Mouse (Mus musculus) c-Kit-negative CD71-positive TER-119-positive erythroid progenitor cells, embryonic 14.5 days (primary cell): ENCODE measurements around the gene Cdk5r1.

Experiments
- DNase-seq: peaks from one replicate; pipeline ENCODE4 v3.0.0-alpha.2; 2013; ENCODE audit warnings: low read depth, low spot score

Cdk5r1 gene

GRCm38 (mm10) chr11:80504519-80505385 lies 27.9 kb downstream of the Cdk5r1 start:
- no peak for DNase-seq

DNA sequence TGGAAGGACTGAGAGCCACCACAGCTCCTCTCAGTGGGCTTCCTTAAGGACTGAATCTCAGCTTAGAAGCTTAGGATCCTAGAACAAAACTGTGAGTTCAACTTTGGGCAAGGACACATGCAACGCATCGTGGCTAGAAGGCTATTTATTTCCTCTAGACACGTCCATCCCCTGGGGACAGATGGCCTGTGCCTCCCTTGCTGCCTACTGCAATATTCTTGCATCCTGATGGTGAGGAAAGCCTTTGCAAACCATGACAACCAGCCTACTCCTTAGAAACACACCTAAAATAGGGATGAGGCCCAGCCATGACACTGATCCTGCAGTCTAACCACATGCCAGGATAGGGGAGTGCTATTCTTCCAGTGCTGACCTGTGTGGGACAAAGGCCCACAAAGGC lies 28.8 kb downstream of the Cdk5r1 start:
- DNase-seq: no peak

GRCm38 (mm10) chr11:80506483-80506882 lies 29.7 kb downstream of the Cdk5r1 start:
- no peak for DNase-seq

DNA sequence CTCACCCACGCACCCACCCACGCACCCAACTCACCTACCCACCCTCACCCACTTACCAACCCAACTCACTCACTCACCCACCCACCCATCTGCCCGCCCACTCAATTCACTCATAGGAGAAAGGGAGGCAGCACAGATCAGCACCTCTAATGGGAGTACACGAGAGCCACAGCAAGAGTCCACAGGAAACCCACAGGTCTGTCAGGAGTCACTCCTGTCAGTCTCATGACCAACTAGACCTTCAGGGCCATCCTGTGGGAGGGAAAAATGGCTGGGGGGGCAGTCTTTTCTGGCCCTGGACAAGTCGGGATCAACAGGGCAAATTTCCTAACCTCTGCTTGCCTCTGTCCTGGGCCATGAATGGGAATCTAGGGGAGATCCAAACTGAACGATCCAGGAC lies 31.0 kb downstream of the Cdk5r1 start:
- DNase-seq: no peak

DNA sequence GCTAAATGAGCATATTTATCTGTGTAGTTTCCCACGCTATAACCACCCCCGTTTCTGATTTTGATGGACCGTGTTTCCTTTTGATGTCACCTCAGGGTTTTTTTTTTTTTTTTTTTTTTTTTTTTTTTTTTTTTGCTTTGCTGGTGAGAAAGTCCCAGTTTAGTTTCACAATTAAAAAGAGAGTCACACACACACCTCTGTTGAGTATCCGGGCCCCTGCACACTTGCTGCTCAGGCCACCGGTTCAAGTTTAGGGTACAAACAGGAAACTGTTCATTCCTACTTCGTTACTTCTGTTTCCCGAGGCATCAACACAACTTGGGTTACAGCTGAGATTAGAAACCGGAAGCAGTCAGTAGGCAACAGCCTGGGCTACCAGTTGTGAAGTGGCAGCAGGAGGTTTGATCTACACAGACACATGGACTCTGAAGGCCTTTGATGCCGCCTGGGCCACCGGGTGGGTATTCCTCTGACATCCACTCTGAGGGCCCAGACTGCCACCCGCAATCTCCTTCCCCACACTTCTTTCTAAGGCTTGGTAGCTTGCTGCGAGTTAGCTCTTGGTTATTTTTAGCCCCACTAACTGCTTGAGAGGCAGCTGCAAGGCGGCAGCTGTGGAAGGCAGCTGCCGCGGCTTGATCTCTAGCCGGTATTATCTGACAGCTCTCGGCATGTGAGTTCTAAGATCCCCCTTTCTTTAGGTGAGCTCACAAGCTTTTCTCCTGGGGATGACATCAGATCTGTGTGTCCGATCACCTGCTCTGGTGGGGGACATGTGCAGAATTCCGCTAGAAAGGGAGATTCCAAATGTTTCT lies 31.7 kb downstream of the Cdk5r1 start:
- DNase-seq: no peak

DNA sequence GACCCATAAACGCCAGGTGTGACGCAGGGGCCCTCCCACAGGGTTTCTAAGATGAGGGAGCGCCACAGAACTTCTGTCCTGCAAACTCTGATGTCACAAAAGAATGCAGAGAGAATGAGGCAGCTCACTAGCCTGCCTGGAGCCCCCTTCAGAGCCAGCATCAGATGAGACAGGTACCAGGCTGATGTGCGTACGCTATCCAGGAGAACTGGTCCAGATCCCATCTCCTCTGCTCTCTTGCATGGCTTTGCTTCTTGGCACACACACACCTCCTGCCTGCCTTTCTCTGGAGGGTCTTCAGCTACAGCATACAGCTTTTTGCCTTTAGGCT lies 32.3 kb downstream of the Cdk5r1 start:
- no peak for DNase-seq

- DNase-seq: no peak
Observed at GRCm38 (mm10) chr11:80510124-80510523, 33.3 kb downstream of the Cdk5r1 start.

- no peak for DNase-seq
Observed at GRCm38 (mm10) chr11:80512313-80513056, 35.7 kb downstream of the Cdk5r1 start.

- DNase-seq: no peak
Observed at GRCm38 (mm10) chr11:80513796-80514195, 37.0 kb downstream of the Cdk5r1 start.

- no peak for DNase-seq
Observed at GRCm38 (mm10) chr11:80515346-80515745, 38.5 kb downstream of the Cdk5r1 start.

DNA sequence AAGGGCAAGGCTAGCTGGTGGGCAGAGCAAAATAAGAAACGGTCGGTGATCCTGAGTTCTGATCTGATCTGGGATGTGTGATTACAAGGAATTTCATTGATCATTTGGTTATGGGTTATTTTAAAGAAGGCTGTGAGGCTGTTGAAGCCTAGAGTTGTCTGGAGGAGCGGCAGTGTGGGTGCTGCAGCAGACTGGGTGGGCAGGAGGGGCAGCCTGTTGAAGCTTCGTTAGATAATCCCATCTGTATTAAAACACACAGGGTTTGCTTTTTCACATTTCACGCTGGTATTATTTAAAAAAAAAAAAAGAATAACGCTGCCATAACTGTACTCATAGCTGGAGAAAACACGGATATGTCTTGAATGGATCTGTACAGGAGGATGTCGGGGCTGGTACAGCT lies 39.1 kb downstream of the Cdk5r1 start:
- no peak for DNase-seq

DNA sequence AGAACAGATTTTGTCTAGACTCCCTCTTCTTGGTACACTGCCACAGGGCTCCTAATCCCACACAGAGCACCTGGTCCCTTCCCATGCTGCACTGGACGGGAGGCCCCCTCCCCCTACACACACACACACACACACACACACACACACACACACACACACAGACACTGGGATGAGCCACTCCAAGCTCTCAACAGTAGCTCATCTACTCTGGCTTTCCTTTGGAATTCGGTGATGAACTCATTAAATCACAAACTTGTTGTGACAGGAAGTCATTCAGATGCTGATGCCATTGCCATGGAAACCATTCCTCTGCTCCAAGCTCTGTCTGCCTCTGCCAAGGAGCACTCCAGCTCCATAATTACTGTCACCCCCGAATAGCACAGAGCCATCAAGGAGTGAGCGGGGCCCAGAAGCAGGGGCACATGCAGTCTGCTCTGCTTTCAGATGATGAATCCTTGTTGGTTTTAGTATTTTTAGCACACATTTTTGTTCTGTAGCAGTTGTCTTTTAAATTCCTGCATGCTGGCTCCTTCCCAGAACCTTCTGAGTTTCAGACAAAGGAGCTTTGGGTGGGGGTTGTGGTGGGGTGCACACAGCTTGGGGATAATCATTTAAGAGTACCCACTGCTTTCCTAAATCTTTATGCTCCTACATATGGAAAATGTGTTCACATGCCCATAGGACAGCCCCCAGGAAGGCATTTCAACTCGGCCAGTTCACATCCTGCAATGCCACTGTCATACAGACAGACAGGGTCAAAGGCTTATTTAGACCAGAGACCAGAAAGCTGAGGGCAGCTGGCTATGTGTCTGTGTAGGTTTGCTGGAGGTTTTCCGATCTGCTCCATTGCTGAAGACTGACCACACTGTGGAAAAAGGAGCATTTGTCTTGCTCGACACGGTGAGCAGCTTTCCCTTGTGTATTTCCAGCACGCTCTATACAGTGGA lies 41.9 kb downstream of the Cdk5r1 start:
- no peak for DNase-seq

GRCm38 (mm10) chr11:80521148-80521547 lies 44.3 kb downstream of the Cdk5r1 start:
- DNase-seq: no peak

GRCm38 (mm10) chr11:80522852-80523251 lies 46.0 kb downstream of the Cdk5r1 start:
- DNase-seq: no peak

DNA sequence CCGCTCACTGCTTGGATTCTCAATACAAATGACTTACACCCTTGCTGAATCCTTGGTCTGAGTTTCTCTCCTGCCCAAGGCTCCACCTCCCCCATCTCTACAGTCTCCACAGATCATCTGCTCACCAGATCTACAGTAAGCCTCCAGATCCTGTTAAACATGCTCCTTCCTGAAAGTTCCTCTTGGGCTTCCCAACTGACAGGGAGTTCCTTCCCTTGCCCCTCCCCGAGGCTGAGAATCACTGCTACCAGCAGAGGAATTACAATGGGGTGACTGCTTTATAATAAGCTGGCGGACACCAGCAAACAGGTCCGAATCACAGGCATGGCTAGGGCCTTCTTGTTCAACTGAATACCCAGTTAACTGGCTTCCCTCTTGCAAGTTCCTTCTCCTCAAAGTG lies 46.6 kb downstream of the Cdk5r1 start:
- no peak for DNase-seq

DNA sequence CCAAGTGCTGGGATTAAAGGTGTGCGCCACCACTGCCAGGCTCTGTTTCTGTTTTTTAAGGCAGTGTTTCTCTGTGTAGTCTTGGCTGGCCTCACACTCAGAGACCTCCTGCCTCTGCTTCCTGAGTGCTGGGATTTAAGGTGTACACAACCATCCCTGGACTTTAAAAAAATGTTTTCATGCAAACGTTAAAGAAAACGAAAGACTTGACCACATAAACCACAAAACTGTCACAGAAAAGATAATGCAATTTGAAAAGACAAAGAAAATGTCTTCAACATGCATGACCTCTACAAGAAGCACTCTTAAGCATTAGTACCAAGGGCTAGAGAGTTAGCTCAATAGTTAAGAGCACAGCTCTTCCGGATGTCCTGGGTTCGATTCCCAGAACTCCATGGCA lies 47.4 kb downstream of the Cdk5r1 start:
- DNase-seq: no peak

DNA sequence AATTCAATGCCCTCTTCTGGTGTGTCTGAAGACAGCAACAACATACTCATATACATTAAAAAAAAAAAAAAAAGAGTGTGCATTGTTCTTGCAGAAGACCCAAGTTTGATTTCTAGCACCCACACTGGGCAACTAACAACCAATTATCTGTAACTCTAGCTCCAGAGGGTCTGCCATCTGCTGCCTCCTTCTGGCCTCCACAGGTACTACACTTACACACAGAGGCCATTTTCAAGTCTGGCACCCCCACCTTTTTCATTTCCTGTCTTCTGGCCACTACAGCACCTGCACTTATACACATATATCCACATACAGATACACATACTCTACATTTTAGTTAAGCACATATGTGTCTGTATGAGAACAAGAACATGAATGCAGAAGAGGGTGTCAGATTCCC lies 50.9 kb downstream of the Cdk5r1 start:
- peak; percentile 5 for DNase-seq

DNA sequence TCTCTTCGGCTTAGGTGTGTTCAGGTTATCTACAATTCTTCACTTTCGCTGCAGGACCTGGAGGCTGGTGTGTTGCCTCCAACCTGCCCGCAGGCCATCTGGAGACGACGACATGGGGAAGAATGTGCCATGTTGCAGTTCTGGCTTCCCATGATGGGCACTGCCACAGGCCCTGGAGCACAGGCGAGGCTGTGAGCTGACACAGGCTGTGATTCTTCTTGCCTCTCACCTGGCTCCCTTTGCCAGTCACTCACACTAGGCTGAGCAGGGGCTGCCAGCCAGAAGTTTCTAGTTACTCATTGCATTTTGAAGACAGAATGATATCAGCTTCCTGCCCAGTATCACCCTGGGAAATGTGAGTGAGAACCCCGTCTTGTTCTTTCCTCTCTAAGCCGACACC lies 52.3 kb downstream of the Cdk5r1 start:
- no peak for DNase-seq
